Mouse (Mus musculus) thymus, postnatal 36 days (tissue): ENCODE data around the gene Ext2.

Source experiments
- DNase-seq, 2 experiments: peaks; one replicate each; pipeline ENCODE4 v3.0.0; 2022; ENCODE audit warnings: mixed read lengths in 2 of 2

The Ext2 gene

GRCm38 (mm10) chr2:93775431-93775830 lies 46.9 kb downstream of the Ext2 start:
- no peak for DNase-seq

GRCm38 (mm10) chr2:93774946-93775345 lies 47.4 kb downstream of the Ext2 start:
- DNase-seq: no peak

GRCm38 (mm10) chr2:93772765-93773085 lies 49.6 kb downstream of the Ext2 start:
- no peak for DNase-seq

GRCm38 (mm10) chr2:93772054-93772764 lies 50.2 kb downstream of the Ext2 start:
- no peak for DNase-seq

- no peak for DNase-seq
These were observed 51.5 kb downstream of the Ext2 start for GRCm38 (mm10) chr2:93770895-93771294.

GRCm38 (mm10) chr2:93769875-93770274 lies 52.5 kb downstream of the Ext2 start:
- no peak for DNase-seq

- no peak for DNase-seq
These were observed 56.6 kb downstream of the Ext2 start for GRCm38 (mm10) chr2:93765721-93766120.

GRCm38 (mm10) chr2:93764211-93764610 lies 58.2 kb downstream of the Ext2 start:
- DNase-seq: no peak

- no peak for DNase-seq
These were observed 62.0 kb downstream of the Ext2 start for GRCm38 (mm10) chr2:93760389-93760788.

- no peak for DNase-seq
These were observed 63.2 kb downstream of the Ext2 start for GRCm38 (mm10) chr2:93759173-93759572.

GRCm38 (mm10) chr2:93758298-93758697 lies 64.1 kb downstream of the Ext2 start:
- DNase-seq: no peak

- DNase-seq: no peak
These were observed 68.0 kb downstream of the Ext2 start for GRCm38 (mm10) chr2:93754366-93754765.

- no peak for DNase-seq
These were observed 69.1 kb downstream of the Ext2 start for GRCm38 (mm10) chr2:93753147-93753758.

- DNase-seq: no peak
These were observed 72.7 kb downstream of the Ext2 start for GRCm38 (mm10) chr2:93749709-93750108.

GRCm38 (mm10) chr2:93747538-93748126 lies 74.7 kb downstream of the Ext2 start:
- no peak for DNase-seq

- no peak for DNase-seq
These were observed 75.7 kb downstream of the Ext2 start for GRCm38 (mm10) chr2:93746620-93747019.

- no peak for DNase-seq
These were observed 76.2 kb downstream of the Ext2 start for GRCm38 (mm10) chr2:93746162-93746561.

- no peak for DNase-seq
These were observed 76.6 kb downstream of the Ext2 start for GRCm38 (mm10) chr2:93745741-93746140.

- DNase-seq: no peak
These were observed 77.8 kb downstream of the Ext2 start for GRCm38 (mm10) chr2:93744346-93745229.

- DNase-seq: no peak
These were observed 80.7 kb downstream of the Ext2 start for GRCm38 (mm10) chr2:93741700-93742099.

- no peak for DNase-seq
These were observed 83.3 kb downstream of the Ext2 start for GRCm38 (mm10) chr2:93739044-93739569.

- DNase-seq: no peak
These were observed 85.2 kb downstream of the Ext2 start for GRCm38 (mm10) chr2:93737146-93737545.

- DNase-seq: no peak
These were observed 89.7 kb downstream of the Ext2 start for GRCm38 (mm10) chr2:93732658-93733057.
